Mouse (Mus musculus): ENCODE measurements at regions not wholly inside any gene's neighbourhood (a gene's known extent, or its start where the extent isn't known, plus 50 kb on each side); places are given as distances from the start of the nearest gene placed in this dataset.

- no peak for ATAC-seq (replicated peaks; ENCODE audit: insufficient number of reproducible peaks, low FRiP score, low TSS enrichment, low read depth)
- no peak overlapping the region for H3K9ac ChIP-seq (replicated peaks; ENCODE audit: low read length)
- DNase-seq (ENCODE audit: low spot score) = no peak
- H3K4me1 ChIP-seq (ENCODE audit: control insufficient read depth, insufficient read depth, low read length) = no peaks in the 10 kb centered on the region
- H3K27ac ChIP-seq (replicated peaks; ENCODE audit: low read depth, low read length) = no peak overlapping the region
- no peaks in the 10 kb centered on the region for H3K9me3 ChIP-seq (replicated peaks; ENCODE audit: control insufficient read depth, low read length)
- no peak overlapping the region for H3K4me3 ChIP-seq (ENCODE audit: low read depth, low read length)
- H3K36me3 ChIP-seq (replicated peaks; ENCODE audit: control insufficient read depth, insufficient read depth, low read depth, low read length) = no peaks in the 10 kb centered on the region
- H3K27me3 ChIP-seq (ENCODE audit: control insufficient read depth, insufficient read depth, low read length) = no peaks in the 10 kb centered on the region
- H3K4me2 ChIP-seq (ENCODE audit: low read depth, low read length) = no peak overlapping the region
- WGBS = 97% methylated on average over 1 of the region's 1 CpGs
Measured at GRCm38 (mm10) chr4:38505875-38506274, 944.2 kb upstream of the 1700009N14Rik start.

- no peaks in the 10 kb centered on the region for H3K9me3 ChIP-seq (replicated peaks; ENCODE audit: control insufficient read depth, low read length)
- no peak overlapping the region for H3K9ac ChIP-seq (replicated peaks; ENCODE audit: low read length)
- no peak overlapping the region for H3K4me3 ChIP-seq (ENCODE audit: low read depth, low read length)
- H3K36me3 ChIP-seq (replicated peaks; ENCODE audit: control insufficient read depth, insufficient read depth, low read depth, low read length) = no peaks in the 10 kb centered on the region
- ATAC-seq (replicated peaks; ENCODE audit: insufficient number of reproducible peaks, low FRiP score, low TSS enrichment, low read depth) (no peak), DNase-seq (ENCODE audit: low spot score) (no peak)
- no peak overlapping the region for H3K27ac ChIP-seq (replicated peaks; ENCODE audit: low read depth, low read length)
- no peak overlapping the region for H3K4me2 ChIP-seq (ENCODE audit: low read depth, low read length)
- WGBS = 86% methylated on average over 3 of the region's 3 CpGs
- H3K27me3 ChIP-seq (ENCODE audit: control insufficient read depth, insufficient read depth, low read length) = no peaks in the 10 kb centered on the region
- no peaks in the 10 kb centered on the region for H3K4me1 ChIP-seq (ENCODE audit: control insufficient read depth, insufficient read depth, low read length)
Measured at GRCm38 (mm10) chr4:38507202-38507601, 942.9 kb upstream of the 1700009N14Rik start.

GRCm38 (mm10) chr4:38519108-38519507 lies 931.0 kb upstream of the 1700009N14Rik start:
- H3K4me2 ChIP-seq (ENCODE audit: low read depth, low read length) = no peak overlapping the region
- ATAC-seq (replicated peaks; ENCODE audit: insufficient number of reproducible peaks, low FRiP score, low TSS enrichment, low read depth) (no peak), DNase-seq (ENCODE audit: low spot score) (no peak)
- no peaks in the 10 kb centered on the region for H3K9me3 ChIP-seq (replicated peaks; ENCODE audit: control insufficient read depth, low read length)
- H3K27me3 ChIP-seq (ENCODE audit: control insufficient read depth, insufficient read depth, low read length) = no peaks in the 10 kb centered on the region
- WGBS = 58% methylated on average over 3 of the region's 3 CpGs
- no peaks in the 10 kb centered on the region for H3K4me1 ChIP-seq (ENCODE audit: control insufficient read depth, insufficient read depth, low read length)
- no peak overlapping the region for H3K27ac ChIP-seq (replicated peaks; ENCODE audit: low read depth, low read length)
- no peak overlapping the region for H3K9ac ChIP-seq (replicated peaks; ENCODE audit: low read length)
- no peaks in the 10 kb centered on the region for H3K36me3 ChIP-seq (replicated peaks; ENCODE audit: control insufficient read depth, insufficient read depth, low read depth, low read length)
- no peak overlapping the region for H3K4me3 ChIP-seq (ENCODE audit: low read depth, low read length)
